Mouse (Mus musculus) urinary bladder, postnatal 36 days (tissue): ENCODE measurements at regions not wholly inside any gene's neighbourhood (a gene's known extent, or its start where the extent isn't known, plus 50 kb on each side); places are given as distances from the start of the nearest gene placed in this dataset.

ENCODE experiments used
- DNase-seq, 2 experiments: peaks; one replicate each; pipeline ENCODE4 v3.0.0; 2022; ENCODE audit warnings: low spot score in 2 of 2, mixed read lengths in 1 of 2

DNA sequence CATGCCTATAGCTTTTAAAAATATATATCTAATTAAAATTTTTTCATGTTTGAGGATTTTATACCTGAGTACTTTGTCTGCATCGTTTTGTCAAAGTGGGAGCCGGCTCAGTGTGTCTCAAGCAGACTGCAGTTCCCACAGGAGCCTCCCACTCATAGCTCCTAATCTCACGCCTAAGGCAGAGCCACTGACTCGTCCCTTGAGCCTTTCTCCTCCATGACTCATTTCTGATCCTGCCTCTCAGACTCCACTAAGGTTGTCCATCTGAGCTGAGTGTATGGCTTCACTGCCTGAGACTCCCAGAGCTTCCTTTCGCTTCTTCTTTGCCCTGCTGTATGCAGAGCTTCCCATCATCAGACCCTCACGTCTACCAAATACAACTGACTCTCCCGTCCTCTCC lies 98.8 kb downstream of the Efnb2 start:
- no peak for DNase-seq

DNA sequence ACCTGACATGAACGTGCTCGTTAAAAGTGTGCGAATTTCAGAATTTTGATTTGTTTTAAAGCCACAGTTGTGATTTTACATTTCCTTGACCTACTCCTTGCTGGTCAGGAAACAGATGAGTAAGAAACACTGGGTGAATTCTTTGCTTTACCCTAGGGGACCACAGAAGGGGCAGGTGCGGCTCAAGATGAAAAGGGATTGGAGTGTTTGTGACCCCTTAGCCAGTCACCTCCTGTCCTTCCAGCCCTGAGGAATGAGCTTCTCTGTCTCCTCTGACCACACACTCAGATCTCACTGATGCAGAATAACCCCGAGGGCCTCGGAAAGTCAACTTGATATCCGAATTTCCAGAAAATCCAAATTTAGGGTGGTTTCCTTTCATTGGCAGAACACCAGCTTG lies 103.0 kb downstream of the Efnb2 start:
- no peak for DNase-seq

DNA sequence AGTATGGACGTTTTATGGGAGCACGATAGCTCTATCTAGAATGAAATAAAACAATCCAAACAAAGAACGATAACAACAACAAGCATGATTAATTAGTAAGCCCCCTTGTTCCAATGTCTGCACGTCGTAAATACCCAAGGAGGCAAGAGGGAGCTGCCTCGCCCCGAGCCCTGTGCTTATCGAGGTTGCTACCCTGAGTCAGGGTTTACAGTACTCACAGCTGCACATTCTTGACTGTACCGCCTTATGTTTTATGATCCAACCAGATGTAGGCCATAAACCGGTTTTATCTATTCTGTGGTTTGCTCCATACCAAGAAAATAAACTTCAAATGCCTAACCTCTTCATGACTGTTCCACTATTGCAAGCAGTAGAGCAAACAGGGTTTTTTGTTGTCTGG lies 104.9 kb downstream of the Efnb2 start:
- DNase-seq, result no peak

- no peak for DNase-seq
Observed at GRCm38 (mm10) chr8:8554691-8555090, 106.4 kb downstream of the Efnb2 start.

- DNase-seq, result no peak
Observed at GRCm38 (mm10) chr8:8552779-8553178, 108.3 kb downstream of the Efnb2 start.

GRCm38 (mm10) chr8:8536626-8537025 lies 124.4 kb downstream of the Efnb2 start:
- no peak for DNase-seq

DNA sequence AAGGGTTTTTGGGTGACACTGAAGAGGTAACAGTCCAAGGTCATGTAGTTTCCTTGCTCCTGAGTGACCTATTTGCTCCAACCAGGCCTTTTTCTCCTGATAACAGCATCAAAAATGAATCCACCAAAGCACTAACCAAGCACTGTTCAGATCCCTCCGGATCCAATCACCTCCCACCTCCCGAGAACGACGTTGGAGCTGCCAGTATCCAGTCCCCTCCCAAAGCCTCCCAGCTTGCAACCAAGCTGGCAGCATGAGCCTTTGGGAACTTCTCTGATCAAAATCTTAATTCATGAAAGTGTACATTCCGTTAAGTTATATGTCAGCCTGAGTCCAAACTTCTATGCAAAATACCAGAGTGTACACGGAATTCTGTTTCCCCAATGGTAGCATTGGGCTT lies 126.3 kb downstream of the Efnb2 start:
- DNase-seq, result no peak

GRCm38 (mm10) chr8:8532907-8533306 lies 128.1 kb downstream of the Efnb2 start:
- no peak for DNase-seq

DNA sequence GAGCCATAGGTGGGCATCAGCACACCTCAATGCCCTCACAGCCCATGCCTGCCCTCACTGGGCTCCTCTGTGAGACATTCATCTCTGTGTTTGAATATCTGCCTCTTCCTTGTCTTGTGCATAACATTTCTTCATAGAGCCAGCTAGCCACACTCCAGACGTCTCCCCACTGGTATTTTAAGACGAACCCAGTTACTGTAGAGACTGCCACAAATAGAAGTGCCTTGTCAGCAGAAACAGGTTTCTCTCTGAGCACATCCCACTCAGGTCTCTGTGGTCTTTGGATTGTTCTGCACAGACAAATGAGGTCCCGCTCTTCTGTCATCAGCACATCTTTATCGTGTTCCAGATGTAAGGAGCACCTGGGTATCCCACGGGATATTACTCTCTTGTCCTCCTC lies 130.5 kb downstream of the Efnb2 start:
- DNase-seq, result no peak

- no peak for DNase-seq
Observed at GRCm38 (mm10) chr8:8521532-8521931, 139.5 kb downstream of the Efnb2 start.

GRCm38 (mm10) chr8:8519772-8520191 lies 141.3 kb downstream of the Efnb2 start:
- no peak for DNase-seq

GRCm38 (mm10) chr8:8517599-8517998 lies 143.4 kb downstream of the Efnb2 start:
- DNase-seq, result no peak

DNA sequence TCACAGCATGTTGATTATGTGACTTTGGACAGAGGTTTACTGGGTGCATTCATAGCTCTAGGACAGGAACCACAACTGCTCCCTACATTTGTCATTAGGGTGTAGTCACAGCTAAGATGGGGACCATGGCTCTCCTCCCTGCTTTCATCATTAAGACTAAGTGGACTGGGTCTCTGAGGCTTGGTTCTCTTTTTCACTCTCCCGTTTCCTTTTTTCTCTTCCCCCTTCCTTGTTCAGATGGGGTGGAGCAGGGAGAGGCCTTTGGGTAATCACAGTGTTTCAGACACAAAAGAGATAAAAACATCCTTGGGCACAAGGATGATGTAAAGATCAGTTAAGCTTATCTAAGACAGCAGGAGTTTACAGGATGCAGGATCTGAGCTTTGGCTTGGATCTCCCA lies 144.8 kb downstream of the Efnb2 start:
- DNase-seq, result no peak

GRCm38 (mm10) chr8:8499921-8500320 lies 161.1 kb downstream of the Efnb2 start:
- no peak for DNase-seq

DNA sequence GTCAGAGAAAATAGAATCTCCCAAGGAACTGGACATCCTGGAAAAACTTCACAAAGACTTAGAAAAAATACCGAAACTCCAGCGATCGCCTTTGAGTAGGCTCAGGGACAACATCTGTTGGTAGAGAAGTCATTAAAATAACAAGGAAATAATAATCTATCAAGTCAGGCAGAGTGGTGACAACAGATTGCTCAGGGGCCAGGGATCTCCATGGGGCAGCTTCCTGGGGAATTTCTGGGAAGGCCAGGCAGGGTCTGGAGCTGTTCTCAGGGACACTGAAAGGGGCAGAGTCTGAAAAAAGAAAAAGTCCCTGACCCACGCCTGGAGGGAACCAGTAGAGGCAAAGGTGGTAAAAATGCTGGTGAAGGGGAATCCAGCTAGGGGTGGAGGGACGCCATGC lies 162.3 kb downstream of the Efnb2 start:
- no peak for DNase-seq

GRCm38 (mm10) chr8:8495472-8495871 lies 165.6 kb downstream of the Efnb2 start:
- no peak for DNase-seq

- no peak for DNase-seq
Observed at GRCm38 (mm10) chr8:8494281-8494680, 166.8 kb downstream of the Efnb2 start.

DNA sequence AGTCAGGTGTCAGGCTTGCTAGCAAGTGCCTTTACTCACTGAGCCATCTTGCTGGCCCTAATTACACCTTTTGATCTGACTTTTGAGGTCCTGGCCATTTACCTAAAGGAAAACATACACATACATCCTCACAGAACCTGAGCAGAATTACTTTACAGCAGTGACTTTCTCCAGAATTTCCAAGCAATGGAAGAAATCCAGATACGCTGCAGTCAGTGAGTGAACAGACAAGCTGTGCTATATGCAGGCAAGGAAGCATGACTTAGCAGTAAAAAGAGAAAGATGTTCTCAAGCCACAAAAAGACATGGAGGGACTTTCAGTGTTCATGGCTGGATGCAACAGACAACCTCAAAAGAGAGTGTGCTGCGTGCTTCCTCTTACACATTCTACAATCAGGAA lies 169.1 kb downstream of the Efnb2 start:
- DNase-seq, result no peak

DNA sequence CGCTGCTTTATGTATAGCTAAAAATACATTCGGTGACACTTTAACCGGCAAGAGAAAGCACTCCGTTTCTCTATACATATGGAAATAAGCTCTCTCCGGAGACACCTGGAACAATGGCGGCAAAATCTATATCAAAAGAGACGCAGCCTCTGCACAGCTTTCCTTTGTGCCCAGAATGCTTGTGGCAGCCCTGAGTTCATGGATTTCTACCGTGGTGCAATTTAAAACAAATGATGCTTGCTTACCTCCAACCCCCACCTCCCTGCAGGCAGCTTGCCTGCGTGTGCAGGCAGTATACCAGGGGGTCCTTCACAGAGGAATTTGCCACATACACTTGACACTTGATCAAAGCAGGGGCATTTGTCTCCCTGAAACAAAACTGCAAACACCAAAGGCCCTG lies 171.3 kb downstream of the Efnb2 start:
- DNase-seq, result no peak

- DNase-seq, result peak; percentile 26 to 42
Observed at GRCm38 (mm10) chr8:8488695-8489571, 172.1 kb downstream of the Efnb2 start.

GRCm38 (mm10) chr8:8488191-8488694 lies 172.8 kb downstream of the Efnb2 start:
- DNase-seq, result no peak

DNA sequence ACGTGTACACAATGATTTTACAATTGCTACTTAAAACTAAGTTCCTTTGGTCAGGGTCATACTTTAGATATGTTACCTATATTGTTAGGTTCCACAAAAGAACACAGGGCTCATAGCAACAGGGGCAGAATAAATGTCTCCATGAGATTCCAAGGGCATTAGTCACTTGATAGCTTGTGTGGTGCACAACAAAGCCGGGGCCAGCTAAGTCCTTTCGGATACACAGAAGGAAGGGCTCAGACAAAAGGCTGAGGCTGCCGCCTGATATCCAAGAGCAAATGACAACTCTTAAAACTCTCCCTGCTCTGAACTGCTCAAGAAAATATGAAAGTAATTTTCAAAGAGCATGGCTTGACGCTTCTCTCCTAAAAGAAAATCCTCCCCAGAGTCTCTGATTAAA lies 173.3 kb downstream of the Efnb2 start:
- DNase-seq, result no peak

DNA sequence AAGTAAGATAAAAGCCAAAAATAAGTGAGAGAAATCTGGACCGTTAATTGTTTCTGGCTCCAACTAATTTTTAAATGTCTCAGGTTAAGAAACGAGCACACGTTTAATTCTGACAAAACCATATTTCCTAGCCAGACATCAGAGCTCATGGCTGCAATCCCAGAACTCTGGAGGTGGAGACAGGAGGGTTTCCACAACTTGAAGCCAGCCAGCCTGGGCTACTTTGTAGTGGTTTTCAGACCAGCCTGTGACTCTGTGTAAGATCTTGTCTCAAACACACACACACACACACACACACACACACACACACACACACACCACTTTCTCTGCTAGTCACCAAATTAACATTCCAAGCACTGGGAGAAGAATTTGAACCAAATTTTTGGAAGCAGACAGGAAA lies 174.2 kb downstream of the Efnb2 start:
- DNase-seq, result no peak

- no peak for DNase-seq
Observed at GRCm38 (mm10) chr8:8485252-8485651, 175.8 kb downstream of the Efnb2 start.
